Mouse (Mus musculus): ENCODE measurements around the gene Syk. TPM values are rescaled to one million over a fixed set of nuclear protein-coding genes. Genes with fewer than 3 reads are reported as not detected.

Gene Syk
- polyA plus RNA-seq (2014; fragmentation: Illumina TruSeq; extraction: RNeasy Lipid Tissue Mini Kit (QIAGEN cat#74804); ENCODE audit: low read depth, low replicate concordance): 0.41 TPM

GRCm38 (mm10) chr13:52582878-52583661, at the start of gene Syk:
TSS of gene Syk (plus strand) at chr13:52583173.

Other genes with a start within 250 kb of the Syk start
- 2.1 TPM for gene Diras2, start 51.9 kb upstream of the Syk start, polyA plus RNA-seq (2014; fragmentation: Illumina TruSeq; extraction: RNeasy Lipid Tissue Mini Kit (QIAGEN cat#74804); ENCODE audit: low read depth, low replicate concordance)

All from testis, adult 10 weeks (tissue).